Mouse (Mus musculus): ENCODE measurements around the gene Gm13124.
"Not testable (repeated sequence)": the region's sequence is repeated elsewhere in the genome, so short reads cannot be mapped to it uniquely, and the experiment has no call there.

- TF ChIP-seq ZC3H11A (IDR thresholded peaks at IDR 0.05; ENCODE audit: borderline replicate concordance, low read depth, low read length); HCFC1 (IDR thresholded peaks at IDR 0.05; ENCODE audit: borderline replicate concordance, insufficient read depth, low read length); ZNF384 (IDR thresholded peaks at IDR 0.05; ENCODE audit: low read depth, low read length): not testable (repeated sequence)
Measured at GRCm38 (mm10) chr4:144586207-144586606, 21.3 kb upstream of the Gm13124 start.
